Mouse (Mus musculus) embryo, embryonic 11 days (tissue): Measurements from ENCODE around the gene D6Wsu163e.

Experiments used
- DNase-seq: peaks from one replicate; pipeline ENCODE4 v3.0.0-alpha.2; 2015

Gene D6Wsu163e

GRCm38 (mm10) chr6:126939487-126940171 lies at the start of gene D6Wsu163e, which contains the start of gene Rad51ap1:
Gene D6Wsu163e, plus strand, starts transcription at chr6:126939962.
Gene Rad51ap1, minus strand, starts transcription at chr6:126939587.
- peak; percentile 97 for DNase-seq

GRCm38 (mm10) chr6:126907378-126907777 lies 32.4 kb upstream of the D6Wsu163e start:
- DNase-seq = no peak

GRCm38 (mm10) chr6:126907876-126908275 lies 31.9 kb upstream of the D6Wsu163e start:
- DNase-seq = no peak

GRCm38 (mm10) chr6:126910727-126911126 lies 29.0 kb upstream of the D6Wsu163e start:
- DNase-seq = no peak

GRCm38 (mm10) chr6:126914928-126915327 lies 24.8 kb upstream of the D6Wsu163e start:
- DNase-seq = no peak

- peak; percentile 43 for DNase-seq
These were observed 18.5 kb upstream of the D6Wsu163e start, which contains the start of gene Dyrk4 for GRCm38 (mm10) chr6:126921111-126921881. Gene Dyrk4, minus strand, starts transcription at chr6:126921839.

GRCm38 (mm10) chr6:126932896-126933295 lies 6.9 kb upstream of the D6Wsu163e start:
- DNase-seq = no peak

- DNase-seq = peak; percentile 7
These were observed 1.7 kb upstream of the D6Wsu163e start for GRCm38 (mm10) chr6:126938047-126938446.

GRCm38 (mm10) chr6:126938853-126939486 lies 792 bp upstream of the D6Wsu163e start:
- DNase-seq = no peak

GRCm38 (mm10) chr6:126940451-126940850 lies 689 bp downstream of the D6Wsu163e start:
- DNase-seq = peak; percentile 29

GRCm38 (mm10) chr6:126948336-126948735 lies 8.6 kb downstream of the D6Wsu163e start:
- peak; percentile 37 for DNase-seq

GRCm38 (mm10) chr6:126955734-126956133 lies 16.0 kb downstream of the D6Wsu163e start:
- peak; percentile 91 for DNase-seq

- no peak for DNase-seq
These were observed 21.7 kb downstream of the D6Wsu163e start for GRCm38 (mm10) chr6:126961371-126962018.

- DNase-seq = no peak
These were observed 22.9 kb downstream of the D6Wsu163e start for GRCm38 (mm10) chr6:126962709-126963108.

- no peak for DNase-seq
These were observed 23.7 kb downstream of the D6Wsu163e start for GRCm38 (mm10) chr6:126963426-126963825.

GRCm38 (mm10) chr6:126966241-126967026 lies 26.7 kb downstream of the D6Wsu163e start:
- DNase-seq = no peak

GRCm38 (mm10) chr6:126981539-126982234 lies 41.9 kb downstream of the D6Wsu163e start:
- no peak for DNase-seq

GRCm38 (mm10) chr6:126993676-126994075 lies 53.9 kb downstream of the D6Wsu163e start:
- DNase-seq = no peak

- no peak for DNase-seq
These were observed 55.7 kb downstream of the D6Wsu163e start for GRCm38 (mm10) chr6:126995494-126995893.

GRCm38 (mm10) chr6:126996399-126996798 lies 56.6 kb downstream of the D6Wsu163e start:
- no peak for DNase-seq

GRCm38 (mm10) chr6:127005646-127006045 lies 65.9 kb downstream of the D6Wsu163e start:
- DNase-seq = no peak
